8 mouse cellular contexts compared by ENCODE assay signal in the genomic region with DNA sequence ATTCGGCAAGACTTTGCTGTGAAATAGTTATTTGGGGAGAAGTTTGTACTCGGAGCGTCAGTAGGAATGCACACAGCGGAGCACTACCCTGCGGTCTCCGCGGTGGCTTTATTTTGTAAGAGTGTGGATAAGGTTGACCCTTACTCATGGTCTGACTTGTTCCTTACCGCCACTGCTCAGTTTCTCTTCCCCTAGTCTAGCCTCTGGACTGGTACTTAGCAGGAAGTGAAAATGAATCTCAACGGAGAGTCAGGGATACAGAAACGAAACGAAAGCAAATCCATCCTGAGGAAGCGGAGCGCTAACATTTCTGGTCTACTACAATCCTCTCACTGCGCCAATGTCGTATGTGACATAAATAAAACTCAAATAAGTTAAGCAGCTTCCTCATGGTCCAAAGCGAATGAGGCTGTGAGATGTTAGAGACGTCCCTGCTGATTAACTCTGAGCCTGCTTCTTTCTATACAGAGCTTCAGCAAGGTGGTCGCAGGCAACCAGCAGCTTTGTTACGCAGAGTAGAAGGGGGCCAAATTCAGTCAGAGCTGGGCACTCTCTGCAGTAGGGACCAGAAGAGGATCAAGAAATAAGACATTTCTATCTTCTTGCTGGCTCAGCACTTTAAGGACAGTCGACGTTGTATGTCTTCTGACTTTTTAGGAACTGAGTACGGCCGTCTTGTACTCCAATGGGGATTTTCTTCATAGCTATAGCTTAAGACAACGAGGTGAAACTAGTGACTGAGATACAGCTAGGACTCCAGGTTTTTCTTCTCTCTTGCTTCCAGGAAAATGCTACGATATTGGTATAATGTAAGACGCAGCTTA. TPM values are rescaled to one million over a fixed set of nuclear protein-coding genes. Genes with fewer than 3 reads are reported as not detected.
DNase-seq lines count a peak whose midpoint lies in the region; ATAC-seq and TF ChIP-seq lines count a peak whose summit lies in the region.

No protein-coding gene starts in this region.

- no peaks in the 10 kb centered on the region for H3K4me1 ChIP-seq in midbrain, embryonic 13.5 days (replicated peaks)
- H3K4me1 ChIP-seq in midbrain, embryonic 11.5 days (ENCODE audit: control insufficient read depth, insufficient read depth, low read length): no peaks in the 10 kb centered on the region
- no peaks in the 10 kb centered on the region for H3K4me1 ChIP-seq in limb, embryonic 15.5 days
- H3K4me1 ChIP-seq in small intestine, adult 2 months (ENCODE audit: control insufficient read depth, insufficient read depth, insufficient read length, low read length): no peaks in the 10 kb centered on the region

- H3K4me2 ChIP-seq in midbrain, embryonic 13.5 days (replicated peaks): 0 out of 2 replicates have a peak overlapping the region, but pooled peaks have one; percentile 4
- H3K4me2 ChIP-seq in midbrain, embryonic 11.5 days: no peak overlapping the region
- H3K4me2 ChIP-seq in limb, embryonic 15.5 days: peak overlapping the region; percentile 19

- H3K9me3 ChIP-seq in midbrain, embryonic 13.5 days: no peaks in the 10 kb centered on the region; the same call in 1 of the 2 replicates
- no peaks in the 10 kb centered on the region for H3K9me3 ChIP-seq in midbrain, embryonic 11.5 days (ENCODE audit: control insufficient read depth, low read length)
- no peaks in the 10 kb centered on the region for H3K9me3 ChIP-seq in limb, embryonic 15.5 days

- no peaks in the 10 kb centered on the region; the same call in 1 of the 2 replicates for H3K27me3 ChIP-seq in midbrain, embryonic 13.5 days
- H3K27me3 ChIP-seq in midbrain, embryonic 11.5 days (ENCODE audit: control insufficient read depth, insufficient read depth, low read length): no peaks in the 10 kb centered on the region
- no peaks in the 10 kb centered on the region for H3K27me3 ChIP-seq in limb, embryonic 15.5 days
- peaks cover 2% of the 10 kb centered on the region; the same call in 1 of the 2 replicates for H3K27me3 ChIP-seq in small intestine, adult 2 months (ENCODE audit: control insufficient read depth, insufficient read depth, low read length)

- WGBS in midbrain, embryonic 13.5 days: 81% methylated on average over 26 of the region's 26 CpGs
- WGBS in midbrain, embryonic 11.5 days: 80% methylated on average over 26 of the region's 26 CpGs
- 64% methylated on average over 26 of the region's 26 CpGs for WGBS in limb, embryonic 15.5 days
- WGBS in small intestine, adult 2 months: 52% methylated on average over 26 of the region's 26 CpGs

- H3K27ac ChIP-seq in midbrain, embryonic 13.5 days: no peak overlapping the region
- H3K27ac ChIP-seq in midbrain, embryonic 11.5 days (ENCODE audit: low read depth, low read length): no peak overlapping the region
- no peak overlapping the region for H3K27ac ChIP-seq in limb, embryonic 15.5 days
- no peak overlapping the region for H3K27ac ChIP-seq in small intestine, adult 2 months (ENCODE audit: insufficient read depth, low read depth, low read length)

- ATAC-seq in midbrain, embryonic 13.5 days: no peak
- no peak for ATAC-seq in midbrain, embryonic 11.5 days (ENCODE audit: low FRiP score)
- peak; percentile 93 for ATAC-seq in granulocyte monocyte progenitor cell, adult 5-6 weeks (replicated peaks; ENCODE audit: poor library complexity, severe bottlenecking)
- no peak for ATAC-seq in limb, embryonic 15.5 days (ENCODE audit: insufficient number of reproducible peaks, low FRiP score, low TSS enrichment, low read depth)

- no peak overlapping the region for H3K4me3 ChIP-seq in midbrain, embryonic 13.5 days (replicated peaks)
- no peak overlapping the region for H3K4me3 ChIP-seq in midbrain, embryonic 11.5 days (ENCODE audit: low read depth, low read length)
- H3K4me3 ChIP-seq in limb, embryonic 15.5 days: peak overlapping the region; percentile 25
- H3K4me3 ChIP-seq in small intestine, adult 2 months (ENCODE audit: low read depth, low read length): peak overlapping the region; percentile 29; the same call in 1 of the 2 replicates

- H3K9ac ChIP-seq in midbrain, embryonic 13.5 days (replicated peaks): no peak overlapping the region
- H3K9ac ChIP-seq in midbrain, embryonic 11.5 days (ENCODE audit: low read length): no peak overlapping the region
- no peak overlapping the region for H3K9ac ChIP-seq in limb, embryonic 15.5 days

- TF ChIP-seq CTCF in small intestine, adult 2 months (IDR thresholded peaks at IDR 0.05; ENCODE audit: extremely low read depth, insufficient read length, insufficient replicate concordance, low read depth, low read length): no peak

- DNase-seq in midbrain, embryonic 11.5 days (ENCODE audit: low spot score, missing footprints): no peak
- no peak for DNase-seq in spleen, adult 18-20 months
- DNase-seq in right cerebral cortex, adult 2 months (ENCODE audit: low spot score in 2 of 2): no peak
- DNase-seq in spleen, postnatal 4 days (ENCODE audit: low spot score in 2 of 2): no peak

- TF ChIP-seq POLR2A in small intestine, adult 2 months (IDR thresholded peaks at IDR 0.05; ENCODE audit: low read depth, low read length): no peak

- H3K36me3 ChIP-seq in midbrain, embryonic 13.5 days: no peaks in the 10 kb centered on the region
- no peaks in the 10 kb centered on the region for H3K36me3 ChIP-seq in midbrain, embryonic 11.5 days (ENCODE audit: control insufficient read depth, insufficient read depth, low read length)
- no peaks in the 10 kb centered on the region for H3K36me3 ChIP-seq in limb, embryonic 15.5 days
- H3K36me3 ChIP-seq in small intestine, adult 2 months (ENCODE audit: control insufficient read depth, insufficient read depth, low read length): no peaks in the 10 kb centered on the region

RNA-seq across cellular contexts. Expression of gene Fcgr1, which starts 7.1 kb away (rescaled TPM):
- polyA plus RNA-seq in midbrain, embryonic 13.5 days (2015; fragmentation: Nextera tagmentation; extraction: Ambion mirVana): 1.2 and 1.9 TPM in 2 replicates
- polyA plus RNA-seq in midbrain, embryonic 11.5 days (2014; fragmentation: Nextera tagmentation; extraction: Ambion mirVana): 1.7 and 2.1 TPM in 2 replicates
- total RNA-seq in granulocyte monocyte progenitor cell, adult 5-6 weeks (2014; fragmentation: Nextera tagmentation): not detected in 2 replicates
- 0.04 and 4.6 TPM in 2 replicates for total RNA-seq in granulocyte monocyte progenitor cell, adult 5-6 weeks (2017)
- 2.6 and 3.5 TPM in 2 replicates for polyA plus RNA-seq in limb, embryonic 15.5 days (2015; fragmentation: Nextera tagmentation; extraction: Ambion mirVana)
- polyA plus RNA-seq in small intestine, adult 2 months (2012; rRNA removed): 1.8 and 2.4 TPM in 2 replicates

RNA-seq across cellular contexts. Expression of gene Hist2h2bb, which starts 31.4 kb away (rescaled TPM):
- polyA plus RNA-seq in midbrain, embryonic 13.5 days (2015; fragmentation: Nextera tagmentation; extraction: Ambion mirVana): 9.1 TPM in 2 replicates
- 18.3 and 26.8 TPM in 2 replicates for polyA plus RNA-seq in midbrain, embryonic 11.5 days (2014; fragmentation: Nextera tagmentation; extraction: Ambion mirVana)
- total RNA-seq in granulocyte monocyte progenitor cell, adult 5-6 weeks (2014; fragmentation: Nextera tagmentation): 530 and 902 TPM in 2 replicates
- 6,305 and 6,740 TPM in 2 replicates for total RNA-seq in granulocyte monocyte progenitor cell, adult 5-6 weeks (2017)
- polyA plus RNA-seq in limb, embryonic 15.5 days (2015; fragmentation: Nextera tagmentation; extraction: Ambion mirVana): 5.2 and 10.7 TPM in 2 replicates
- polyA plus RNA-seq in small intestine, adult 2 months (2012; rRNA removed): 8.4 and 8.7 TPM in 2 replicates

RNA-seq across cellular contexts. Expression of gene Hist2h3b, which starts 32.5 kb away (rescaled TPM):
- polyA plus RNA-seq in midbrain, embryonic 13.5 days (2015; fragmentation: Nextera tagmentation; extraction: Ambion mirVana): 47.8 and 48.8 TPM in 2 replicates
- polyA plus RNA-seq in midbrain, embryonic 11.5 days (2014; fragmentation: Nextera tagmentation; extraction: Ambion mirVana): 94.4 and 97.1 TPM in 2 replicates
- total RNA-seq in granulocyte monocyte progenitor cell, adult 5-6 weeks (2014; fragmentation: Nextera tagmentation): 61.4 and 193 TPM in 2 replicates
- 408 and 566 TPM in 2 replicates for total RNA-seq in granulocyte monocyte progenitor cell, adult 5-6 weeks (2017)
- 37.0 and 53.8 TPM in 2 replicates for polyA plus RNA-seq in limb, embryonic 15.5 days (2015; fragmentation: Nextera tagmentation; extraction: Ambion mirVana)
- polyA plus RNA-seq in small intestine, adult 2 months (2012; rRNA removed): 77.4 and 102 TPM in 2 replicates

RNA-seq across cellular contexts. Expression of gene Hist2h4, which starts 37.8 kb away (rescaled TPM):
- 11.1 and 13.2 TPM in 2 replicates for polyA plus RNA-seq in midbrain, embryonic 13.5 days (2015; fragmentation: Nextera tagmentation; extraction: Ambion mirVana)
- polyA plus RNA-seq in midbrain, embryonic 11.5 days (2014; fragmentation: Nextera tagmentation; extraction: Ambion mirVana): 5.0 and 5.4 TPM in 2 replicates
- 26.9 and 57.4 TPM in 2 replicates for total RNA-seq in granulocyte monocyte progenitor cell, adult 5-6 weeks (2014; fragmentation: Nextera tagmentation)
- 89.6 and 103 TPM in 2 replicates for total RNA-seq in granulocyte monocyte progenitor cell, adult 5-6 weeks (2017)
- 3.9 and 11.4 TPM in 2 replicates for polyA plus RNA-seq in limb, embryonic 15.5 days (2015; fragmentation: Nextera tagmentation; extraction: Ambion mirVana)
- polyA plus RNA-seq in small intestine, adult 2 months (2012; rRNA removed): 4.2 and 6.3 TPM in 2 replicates

RNA-seq across cellular contexts. Expression of gene Hist2h3c1, which starts 54.4 kb away (rescaled TPM):
- 0.34 TPM in 2 replicates for polyA plus RNA-seq in midbrain, embryonic 13.5 days (2015; fragmentation: Nextera tagmentation; extraction: Ambion mirVana)
- 1.1 and 2.7 TPM in 2 replicates for polyA plus RNA-seq in midbrain, embryonic 11.5 days (2014; fragmentation: Nextera tagmentation; extraction: Ambion mirVana)
- total RNA-seq in granulocyte monocyte progenitor cell, adult 5-6 weeks (2014; fragmentation: Nextera tagmentation): 2.6 TPM in 1 of 2 replicates, not detected in the other
- total RNA-seq in granulocyte monocyte progenitor cell, adult 5-6 weeks (2017): 3.9 TPM in 1 of 2 replicates, not detected in the other
- 0.13 and 0.60 TPM in 2 replicates for polyA plus RNA-seq in limb, embryonic 15.5 days (2015; fragmentation: Nextera tagmentation; extraction: Ambion mirVana)
- polyA plus RNA-seq in small intestine, adult 2 months (2012; rRNA removed): not detected in 2 replicates

Comparison
In these comparisons a context has a peak if more than half of its experiments do, and no peak if none do; other contexts are left out.
1. H3K4me3 ChIP-seq: peak in limb, embryonic 15.5 days (single experiment) and small intestine, adult 2 months (single experiment); none in midbrain, embryonic 13.5 days (single experiment) and midbrain, embryonic 11.5 days (single experiment).